Mouse (Mus musculus): Measurements from ENCODE around the gene Tbc1d24. TPM values are rescaled to one million over a fixed set of nuclear protein-coding genes. Genes with fewer than 3 reads are reported as not detected.

The Tbc1d24 gene
- polyA plus RNA-seq, 1 experiment: 62.7 TPM

DNA sequence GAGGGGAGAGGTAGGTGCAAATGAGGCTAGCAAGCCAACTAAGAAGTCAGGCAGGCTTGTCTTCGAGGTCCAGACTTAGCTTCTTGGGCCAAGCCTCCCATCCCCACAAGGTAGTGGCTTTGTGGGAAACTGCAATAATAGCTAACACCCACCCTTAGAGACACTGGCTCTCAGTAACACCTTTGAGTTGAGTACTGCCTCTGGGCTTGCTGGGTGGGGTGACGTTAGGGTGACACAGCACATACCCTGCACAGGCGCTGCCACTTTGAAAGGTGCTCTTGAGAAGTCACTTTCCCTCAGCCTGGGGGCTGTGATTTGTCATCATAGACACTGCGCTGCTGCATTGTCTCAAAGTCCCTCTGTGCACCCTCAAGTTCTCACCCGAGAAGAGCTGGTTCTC lies 11.6 kb downstream of the Tbc1d24 start:
- H3K4me3 ChIP-seq (ENCODE audit: insufficient read depth, low read length): no peak overlapping the region
- TF ChIP-seq POLR2A (IDR thresholded peaks at IDR 0.05; ENCODE audit: extremely low read depth, insufficient read depth, low read length): no peak
- no peak for TF ChIP-seq CTCF (IDR thresholded peaks at IDR 0.05; ENCODE audit: extremely low read depth, insufficient read depth, low read length)
- no peak overlapping the region for H3K27ac ChIP-seq (ENCODE audit: insufficient read depth, low read length)
- H3K4me1 ChIP-seq (ENCODE audit: control insufficient read depth, insufficient read depth, low read length): peaks cover 20% of the 10 kb centered on the region

GRCm38 (mm10) chr17:24193268-24193667 lies 12.1 kb downstream of the Tbc1d24 start:
- no peak overlapping the region for H3K4me3 ChIP-seq (ENCODE audit: insufficient read depth, low read length)
- no peak for TF ChIP-seq POLR2A (IDR thresholded peaks at IDR 0.05; ENCODE audit: extremely low read depth, insufficient read depth, low read length)
- no peak for TF ChIP-seq CTCF (IDR thresholded peaks at IDR 0.05; ENCODE audit: extremely low read depth, insufficient read depth, low read length)
- H3K27ac ChIP-seq (ENCODE audit: insufficient read depth, low read length): no peak overlapping the region
- H3K4me1 ChIP-seq (ENCODE audit: control insufficient read depth, insufficient read depth, low read length): peaks cover 19% of the 10 kb centered on the region

DNA sequence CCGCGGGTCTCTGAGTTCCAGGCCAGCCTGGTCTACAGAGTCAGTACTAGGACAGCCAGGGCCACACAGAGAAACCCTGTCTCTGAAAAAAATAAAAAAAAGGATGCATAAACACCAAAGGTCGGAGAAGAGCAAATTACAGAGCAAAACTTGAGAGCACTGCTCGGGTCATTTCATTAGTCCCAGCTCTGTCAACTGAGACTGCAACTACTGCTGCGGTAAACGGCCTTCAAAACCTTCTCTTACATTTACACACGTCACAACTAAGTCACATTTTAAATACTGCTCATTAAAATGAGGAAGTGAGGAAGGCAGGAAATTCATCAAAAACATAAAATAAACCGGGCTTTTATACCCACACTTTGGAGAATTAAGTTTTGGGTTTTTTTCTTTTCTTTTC lies 12.5 kb downstream of the Tbc1d24 start:
- peaks cover 16% of the 10 kb centered on the region for H3K4me1 ChIP-seq (ENCODE audit: control insufficient read depth, insufficient read depth, low read length)
- no peak overlapping the region for H3K27ac ChIP-seq (ENCODE audit: insufficient read depth, low read length)
- TF ChIP-seq POLR2A (IDR thresholded peaks at IDR 0.05; ENCODE audit: extremely low read depth, insufficient read depth, low read length): no peak
- no peak for TF ChIP-seq CTCF (IDR thresholded peaks at IDR 0.05; ENCODE audit: extremely low read depth, insufficient read depth, low read length)
- H3K4me3 ChIP-seq (ENCODE audit: insufficient read depth, low read length): no peak overlapping the region

DNA sequence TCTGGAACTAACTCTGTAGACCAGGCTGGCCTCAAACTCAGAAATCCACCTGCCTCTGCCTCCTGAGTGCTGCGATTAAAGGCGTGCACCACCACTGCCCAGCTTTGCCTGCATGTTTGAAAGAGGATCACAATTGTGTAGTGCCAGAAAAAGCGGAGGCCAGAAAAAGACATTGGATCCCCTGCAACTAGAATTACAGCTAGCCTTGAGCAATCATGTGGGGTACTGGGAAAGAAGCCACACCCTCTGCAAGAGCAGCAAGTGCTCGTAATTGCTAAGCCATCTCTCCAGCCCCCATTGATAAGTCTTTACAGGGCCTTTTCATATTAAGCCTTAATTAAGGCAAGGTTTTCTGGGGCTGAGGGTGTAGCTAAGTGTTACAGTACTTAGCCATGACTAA lies 13.9 kb downstream of the Tbc1d24 start:
- no peak for TF ChIP-seq POLR2A (IDR thresholded peaks at IDR 0.05; ENCODE audit: extremely low read depth, insufficient read depth, low read length)
- no peak for TF ChIP-seq CTCF (IDR thresholded peaks at IDR 0.05; ENCODE audit: extremely low read depth, insufficient read depth, low read length)
- Histone ChIP-seq H3K4me3 (ENCODE audit: insufficient read depth, low read length) (no peak overlapping the region), H3K27ac (ENCODE audit: insufficient read depth, low read length) (no peak overlapping the region), H3K4me1 (ENCODE audit: control insufficient read depth, insufficient read depth, low read length) (peaks cover 9% of the 10 kb centered on the region)

- H3K4me1 ChIP-seq (ENCODE audit: control insufficient read depth, insufficient read depth, low read length): peaks cover 9% of the 10 kb centered on the region
- no peak overlapping the region for H3K27ac ChIP-seq (ENCODE audit: insufficient read depth, low read length)
- no peak overlapping the region for H3K4me3 ChIP-seq (ENCODE audit: insufficient read depth, low read length)
- no peak for TF ChIP-seq CTCF (IDR thresholded peaks at IDR 0.05; ENCODE audit: extremely low read depth, insufficient read depth, low read length)
- no peak for TF ChIP-seq POLR2A (IDR thresholded peaks at IDR 0.05; ENCODE audit: extremely low read depth, insufficient read depth, low read length)
Measured at GRCm38 (mm10) chr17:24190934-24191333, 14.4 kb downstream of the Tbc1d24 start.

GRCm38 (mm10) chr17:24174259-24174658 lies 31.1 kb downstream of the Tbc1d24 start:
- TF ChIP-seq CTCF (IDR thresholded peaks at IDR 0.05; ENCODE audit: extremely low read depth, insufficient read depth, low read length) (no peak), POLR2A (IDR thresholded peaks at IDR 0.05; ENCODE audit: extremely low read depth, insufficient read depth, low read length) (no peak)
- H3K4me1 ChIP-seq (ENCODE audit: control insufficient read depth, insufficient read depth, low read length): no peaks in the 10 kb centered on the region
- H3K27ac ChIP-seq (ENCODE audit: insufficient read depth, low read length): no peak overlapping the region
- H3K4me3 ChIP-seq (ENCODE audit: insufficient read depth, low read length): no peak overlapping the region

DNA sequence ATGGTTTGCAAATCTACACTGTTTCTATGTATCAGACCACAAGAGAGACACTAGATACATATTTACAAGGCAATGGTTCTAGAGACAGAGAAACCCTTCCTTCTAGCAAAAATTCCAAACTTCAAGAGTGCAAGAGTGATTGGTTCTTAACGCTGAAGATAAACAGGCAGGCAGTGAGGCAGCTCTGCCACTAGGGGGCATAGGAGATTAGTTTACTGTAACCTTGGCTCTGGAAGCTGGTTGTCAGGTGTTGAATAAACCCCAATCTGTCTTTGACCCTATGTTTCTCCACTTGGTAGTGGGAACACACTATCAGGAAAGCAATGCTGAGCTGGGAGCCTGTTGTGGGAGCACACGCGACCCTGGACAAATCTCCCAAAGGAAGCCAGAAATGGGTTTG lies 31.9 kb downstream of the Tbc1d24 start:
- H3K27ac ChIP-seq (ENCODE audit: insufficient read depth, low read length): no peak overlapping the region
- H3K4me3 ChIP-seq (ENCODE audit: insufficient read depth, low read length): no peak overlapping the region
- TF ChIP-seq CTCF (IDR thresholded peaks at IDR 0.05; ENCODE audit: extremely low read depth, insufficient read depth, low read length) (peak; percentile 92), POLR2A (IDR thresholded peaks at IDR 0.05; ENCODE audit: extremely low read depth, insufficient read depth, low read length) (no peak)
- H3K4me1 ChIP-seq (ENCODE audit: control insufficient read depth, insufficient read depth, low read length): no peaks in the 10 kb centered on the region

DNA sequence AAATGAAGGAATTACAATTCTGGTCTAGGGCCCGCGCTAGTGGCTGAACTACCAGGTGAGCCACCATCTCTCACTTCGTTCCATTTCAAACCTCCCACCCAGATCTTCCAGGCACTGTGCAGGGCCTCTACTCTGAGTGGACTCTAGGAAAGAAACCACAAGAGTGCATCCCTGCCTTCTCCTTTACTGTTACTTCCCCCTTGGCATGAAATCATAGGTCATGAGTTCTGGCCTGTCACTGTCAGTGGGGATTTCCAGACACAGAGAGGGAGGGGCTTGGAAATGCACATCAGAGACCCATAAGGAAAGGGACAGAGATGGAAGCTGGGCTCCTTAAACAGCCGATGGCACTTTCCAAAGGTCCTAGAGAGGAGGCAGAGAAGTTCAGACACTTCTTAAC lies 33.6 kb downstream of the Tbc1d24 start:
- no peak overlapping the region for H3K4me3 ChIP-seq (ENCODE audit: insufficient read depth, low read length)
- no peaks in the 10 kb centered on the region; the same call in 1 of the 2 replicates for H3K4me1 ChIP-seq (ENCODE audit: control insufficient read depth, insufficient read depth, low read length)
- TF ChIP-seq CTCF (IDR thresholded peaks at IDR 0.05; ENCODE audit: extremely low read depth, insufficient read depth, low read length) (no peak), POLR2A (IDR thresholded peaks at IDR 0.05; ENCODE audit: extremely low read depth, insufficient read depth, low read length) (no peak)
- H3K27ac ChIP-seq (ENCODE audit: insufficient read depth, low read length): no peak overlapping the region

GRCm38 (mm10) chr17:24170729-24171128 lies 34.6 kb downstream of the Tbc1d24 start:
- H3K4me3 ChIP-seq (ENCODE audit: insufficient read depth, low read length): no peak overlapping the region
- peaks cover 3% of the 10 kb centered on the region; the same call in 1 of the 2 replicates for H3K4me1 ChIP-seq (ENCODE audit: control insufficient read depth, insufficient read depth, low read length)
- H3K27ac ChIP-seq (ENCODE audit: insufficient read depth, low read length): 0 out of 2 replicates have a peak overlapping the region, but pooled peaks have one; percentile 8
- TF ChIP-seq POLR2A (IDR thresholded peaks at IDR 0.05; ENCODE audit: extremely low read depth, insufficient read depth, low read length) (no peak), CTCF (IDR thresholded peaks at IDR 0.05; ENCODE audit: extremely low read depth, insufficient read depth, low read length) (no peak)

DNA sequence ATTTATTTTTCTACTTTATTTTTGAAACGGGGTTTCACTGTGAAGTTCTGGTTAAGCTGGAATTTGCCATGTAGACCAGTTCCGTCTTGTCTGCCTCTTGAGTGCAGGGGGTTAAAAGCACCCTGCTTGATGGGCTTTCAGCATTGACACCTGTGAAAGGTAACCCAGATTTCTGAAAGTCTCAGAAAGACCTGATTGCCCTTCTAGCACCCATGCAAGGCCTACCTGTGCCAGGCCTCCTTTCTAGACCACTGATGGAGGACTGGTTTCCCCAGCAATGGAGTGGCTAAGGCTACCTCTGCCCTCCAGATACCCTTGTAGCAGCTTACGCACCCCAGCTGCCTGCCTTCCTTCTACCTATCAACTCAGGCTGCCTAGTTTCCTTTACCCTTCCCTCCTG lies 35.2 kb downstream of the Tbc1d24 start:
- TF ChIP-seq CTCF (IDR thresholded peaks at IDR 0.05; ENCODE audit: extremely low read depth, insufficient read depth, low read length) (no peak), POLR2A (IDR thresholded peaks at IDR 0.05; ENCODE audit: extremely low read depth, insufficient read depth, low read length) (no peak)
- Histone ChIP-seq H3K27ac (ENCODE audit: insufficient read depth, low read length) (0 out of 2 replicates have a peak overlapping the region, but pooled peaks have one; percentile 8), H3K4me1 (ENCODE audit: control insufficient read depth, insufficient read depth, low read length) (peaks cover 7% of the 10 kb centered on the region; the same call in 1 of the 2 replicates)

More for the DNA sequence above, 35.2 kb downstream of the Tbc1d24 start:
- peak overlapping the region; percentile 93 for H3K4me3 ChIP-seq (ENCODE audit: insufficient read depth, low read length)

Data from cortical plate, adult 2 months (tissue).